Mouse (Mus musculus) brain, embryonic 18.5 days (tissue): ENCODE results near the gene Pxn.
"Not testable (repeated sequence)": the region's sequence is repeated elsewhere in the genome, so short reads cannot be mapped to it uniquely, and the experiment has no call there.

Source experiments
- DNase-seq: peaks from one replicate; pipeline ENCODE4 v3.0.0-alpha.2; 2012; ENCODE audit warnings: low read depth, low spot score

The Pxn gene

GRCm38 (mm10) chr5:115508859-115509147 is 2.3 kb downstream of the Pxn start:
- no peak for DNase-seq

GRCm38 (mm10) chr5:115509321-115509761 is 2.9 kb downstream of the Pxn start:
- no peak for DNase-seq

- no peak for DNase-seq
These were observed 3.6 kb downstream of the Pxn start for GRCm38 (mm10) chr5:115509790-115510689.

- DNase-seq, result no peak
These were observed 5.9 kb downstream of the Pxn start for GRCm38 (mm10) chr5:115512375-115512774.

- DNase-seq, result no peak
These were observed 6.8 kb downstream of the Pxn start for GRCm38 (mm10) chr5:115513246-115513645.

GRCm38 (mm10) chr5:115513721-115514120 is 7.2 kb downstream of the Pxn start:
- no peak for DNase-seq

GRCm38 (mm10) chr5:115514346-115514745 is 7.9 kb downstream of the Pxn start:
- no peak for DNase-seq

GRCm38 (mm10) chr5:115514896-115515587 is 8.6 kb downstream of the Pxn start:
- no peak for DNase-seq

GRCm38 (mm10) chr5:115516081-115516907 is 9.8 kb downstream of the Pxn start:
- DNase-seq, result no peak

- no peak for DNase-seq
These were observed 10.4 kb downstream of the Pxn start for GRCm38 (mm10) chr5:115516908-115517307.

- DNase-seq, result no peak
These were observed 11.0 kb downstream of the Pxn start for GRCm38 (mm10) chr5:115517501-115517900.

- not testable (repeated sequence) for DNase-seq
These were observed 11.7 kb downstream of the Pxn start for GRCm38 (mm10) chr5:115518214-115518613.

- no peak for DNase-seq
These were observed 13.9 kb downstream of the Pxn start for GRCm38 (mm10) chr5:115520325-115520869.

GRCm38 (mm10) chr5:115521553-115522461 is 15.3 kb downstream of the Pxn start:
- no peak for DNase-seq

- DNase-seq, result no peak
These were observed 16.1 kb downstream of the Pxn start for GRCm38 (mm10) chr5:115522531-115522930.

- DNase-seq, result no peak
These were observed 16.6 kb downstream of the Pxn start for GRCm38 (mm10) chr5:115522981-115523499.

GRCm38 (mm10) chr5:115523971-115524370 is 17.5 kb downstream of the Pxn start:
- no peak for DNase-seq

- no peak for DNase-seq
These were observed 18.0 kb downstream of the Pxn start for GRCm38 (mm10) chr5:115524471-115524870.

- no peak for DNase-seq
These were observed 18.9 kb downstream of the Pxn start for GRCm38 (mm10) chr5:115525416-115525815.

GRCm38 (mm10) chr5:115525943-115526342 is 19.5 kb downstream of the Pxn start:
- no peak for DNase-seq
